Mouse (Mus musculus): ENCODE results near the gene Tbc1d22a. TPM values are rescaled to one million over a fixed set of nuclear protein-coding genes. Genes with fewer than 3 reads are reported as not detected.

Tbc1d22a gene
- polyA plus RNA-seq, 1 experiment from 2014 or later, result 13.2 TPM

DNA sequence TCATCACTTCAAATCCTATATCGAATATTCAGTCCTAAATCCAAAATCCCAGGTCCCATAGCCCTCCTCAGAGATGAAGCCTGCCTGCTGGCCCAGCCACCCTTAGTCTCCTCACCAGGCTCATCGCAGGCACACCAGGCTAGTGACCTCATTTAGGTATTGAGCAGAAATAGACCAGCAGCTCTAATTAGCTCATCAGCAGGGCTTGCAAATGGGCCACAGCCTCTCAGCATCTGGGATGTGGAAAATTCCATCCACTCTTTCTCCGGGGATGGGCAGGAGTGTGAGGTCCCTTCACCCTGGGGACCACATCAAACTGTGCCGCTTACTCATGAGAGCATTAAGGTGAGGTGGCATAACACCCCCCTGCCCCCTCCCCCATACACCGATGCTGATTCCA, 15.2 kb upstream of the Tbc1d22a start:
- Histone ChIP-seq H3K4me1 (ENCODE audit: control insufficient read depth, insufficient read depth, low read depth, low read length) (0 out of 2 replicates have a peak, but pooled peaks cover 3% of the 10 kb centered on the region), H3K9ac (ENCODE audit: low read depth, low read length) (no peak overlapping the region), H3K9me3 (ENCODE audit: control insufficient read depth, low read length) (no peaks in the 10 kb centered on the region), H3K4me2 (ENCODE audit: low read length) (no peak overlapping the region), H3K4me3 (ENCODE audit: low read length) (no peak overlapping the region), H3K27me3 (replicated peaks; ENCODE audit: control insufficient read depth, insufficient read depth, low read length) (no peaks in the 10 kb centered on the region), H3K36me3 (ENCODE audit: control insufficient read depth, insufficient read depth, low read length) (no peaks in the 10 kb centered on the region), H3K27ac (ENCODE audit: low read depth, low read length) (no peak overlapping the region)
- ATAC-seq, result no peak
- WGBS, result 81% methylated on average over 5 of the region's 5 CpGs

- H3K4me1 ChIP-seq (ENCODE audit: control insufficient read depth, insufficient read depth, low read depth, low read length), result 0 out of 2 replicates have a peak, but pooled peaks cover 3% of the 10 kb centered on the region
- no peak overlapping the region for H3K4me3 ChIP-seq (ENCODE audit: low read length)
- no peak overlapping the region for H3K4me2 ChIP-seq (ENCODE audit: low read length)
- no peaks in the 10 kb centered on the region for H3K9me3 ChIP-seq (ENCODE audit: control insufficient read depth, low read length)
- 78% methylated on average over 4 of the region's 4 CpGs for WGBS
- no peaks in the 10 kb centered on the region for H3K27me3 ChIP-seq (replicated peaks; ENCODE audit: control insufficient read depth, insufficient read depth, low read length)
- H3K36me3 ChIP-seq (ENCODE audit: control insufficient read depth, insufficient read depth, low read length), result no peaks in the 10 kb centered on the region
- no peak for ATAC-seq
- no peak overlapping the region for H3K9ac ChIP-seq (ENCODE audit: low read depth, low read length)
- H3K27ac ChIP-seq (ENCODE audit: low read depth, low read length), result no peak overlapping the region
Observed at GRCm38 (mm10) chr15:86199482-86199881, 14.8 kb upstream of the Tbc1d22a start.

- Histone ChIP-seq H3K4me3 (ENCODE audit: low read length) (no peak overlapping the region), H3K36me3 (ENCODE audit: control insufficient read depth, insufficient read depth, low read length) (no peaks in the 10 kb centered on the region), H3K4me1 (ENCODE audit: control insufficient read depth, insufficient read depth, low read depth, low read length) (0 out of 2 replicates have a peak, but pooled peaks cover 3% of the 10 kb centered on the region), H3K9ac (ENCODE audit: low read depth, low read length) (no peak overlapping the region), H3K4me2 (ENCODE audit: low read length) (no peak overlapping the region), H3K27me3 (replicated peaks; ENCODE audit: control insufficient read depth, insufficient read depth, low read length) (no peaks in the 10 kb centered on the region), H3K9me3 (ENCODE audit: control insufficient read depth, low read length) (no peaks in the 10 kb centered on the region), H3K27ac (ENCODE audit: low read depth, low read length) (no peak overlapping the region)
- no peak for ATAC-seq
- 47% methylated on average over 4 of the region's 4 CpGs for WGBS
Observed at GRCm38 (mm10) chr15:86200169-86200568, 14.1 kb upstream of the Tbc1d22a start.

- no peaks in the 10 kb centered on the region for H3K27me3 ChIP-seq (replicated peaks; ENCODE audit: control insufficient read depth, insufficient read depth, low read length)
- no peak overlapping the region for H3K4me3 ChIP-seq (ENCODE audit: low read length)
- H3K9me3 ChIP-seq (ENCODE audit: control insufficient read depth, low read length), result no peaks in the 10 kb centered on the region
- no peak; the same call in 1 of the 2 replicates for ATAC-seq
- no peaks in the 10 kb centered on the region for H3K36me3 ChIP-seq (ENCODE audit: control insufficient read depth, insufficient read depth, low read length)
- no peak overlapping the region for H3K9ac ChIP-seq (ENCODE audit: low read depth, low read length)
- no peak overlapping the region for H3K4me2 ChIP-seq (ENCODE audit: low read length)
- WGBS, result 24% methylated on average over 4 of the region's 4 CpGs
- 0 out of 2 replicates have a peak, but pooled peaks cover 3% of the 10 kb centered on the region for H3K4me1 ChIP-seq (ENCODE audit: control insufficient read depth, insufficient read depth, low read depth, low read length)
- H3K27ac ChIP-seq (ENCODE audit: low read depth, low read length), result no peak overlapping the region
Observed at GRCm38 (mm10) chr15:86201095-86201494, 13.2 kb upstream of the Tbc1d22a start.

DNA sequence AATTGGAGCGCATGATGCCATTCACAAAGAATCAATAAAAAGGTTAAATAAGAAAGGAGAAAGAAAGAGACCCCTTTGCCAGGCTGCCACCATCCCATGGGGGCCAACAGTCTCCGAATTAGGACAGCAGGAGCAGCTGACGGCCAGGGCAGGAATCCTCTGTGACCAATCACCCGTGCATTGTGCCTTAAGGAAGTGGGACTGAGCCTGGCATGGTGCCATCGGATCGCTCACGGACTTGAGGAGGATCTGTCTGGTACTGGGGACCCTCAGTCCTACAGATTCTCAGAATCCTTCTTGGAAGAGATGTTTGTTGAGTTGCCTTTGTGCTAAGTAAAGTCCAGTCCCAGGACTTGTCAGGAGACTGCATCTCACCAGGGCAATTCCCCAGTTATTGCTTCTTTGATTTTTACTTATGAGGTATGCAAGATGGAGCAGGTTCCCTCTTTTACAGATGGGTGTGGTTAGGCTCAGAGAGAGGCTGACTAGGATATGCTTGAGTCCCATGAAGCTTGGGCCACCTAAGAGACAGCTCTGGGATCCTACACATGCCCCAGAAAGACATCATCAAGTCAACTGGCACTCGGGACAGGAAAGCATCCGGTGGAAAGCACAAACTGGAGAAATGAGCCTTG, 12.4 kb upstream of the Tbc1d22a start:
- no peak for ATAC-seq
- no peaks in the 10 kb centered on the region for H3K27me3 ChIP-seq (replicated peaks; ENCODE audit: control insufficient read depth, insufficient read depth, low read length)
- 44% methylated on average over 9 of the region's 9 CpGs for WGBS
- H3K4me2 ChIP-seq (ENCODE audit: low read length), result no peak overlapping the region
- H3K36me3 ChIP-seq (ENCODE audit: control insufficient read depth, insufficient read depth, low read length), result no peaks in the 10 kb centered on the region
- no peak overlapping the region for H3K4me3 ChIP-seq (ENCODE audit: low read length)
- H3K9me3 ChIP-seq (ENCODE audit: control insufficient read depth, low read length), result no peaks in the 10 kb centered on the region
- H3K9ac ChIP-seq (ENCODE audit: low read depth, low read length), result no peak overlapping the region
- H3K4me1 ChIP-seq (ENCODE audit: control insufficient read depth, insufficient read depth, low read depth, low read length), result 0 out of 2 replicates have a peak, but pooled peaks cover 3% of the 10 kb centered on the region
- no peak overlapping the region for H3K27ac ChIP-seq (ENCODE audit: low read depth, low read length)

- Histone ChIP-seq H3K4me2 (ENCODE audit: low read length) (no peak overlapping the region), H3K4me1 (ENCODE audit: control insufficient read depth, insufficient read depth, low read depth, low read length) (0 out of 2 replicates have a peak, but pooled peaks cover 3% of the 10 kb centered on the region), H3K9me3 (ENCODE audit: control insufficient read depth, low read length) (no peaks in the 10 kb centered on the region), H3K4me3 (ENCODE audit: low read length) (no peak overlapping the region), H3K9ac (ENCODE audit: low read depth, low read length) (no peak overlapping the region), H3K36me3 (ENCODE audit: control insufficient read depth, insufficient read depth, low read length) (no peaks in the 10 kb centered on the region), H3K27ac (ENCODE audit: low read depth, low read length) (no peak overlapping the region), H3K27me3 (replicated peaks; ENCODE audit: control insufficient read depth, insufficient read depth, low read length) (no peaks in the 10 kb centered on the region)
- WGBS, result 62% methylated on average over 6 of the region's 6 CpGs
- ATAC-seq, result no peak
Observed at GRCm38 (mm10) chr15:86202640-86203039, 11.6 kb upstream of the Tbc1d22a start.

GRCm38 (mm10) chr15:86203292-86203793, 10.9 kb upstream of the Tbc1d22a start:
- ATAC-seq, result no peak

DNA sequence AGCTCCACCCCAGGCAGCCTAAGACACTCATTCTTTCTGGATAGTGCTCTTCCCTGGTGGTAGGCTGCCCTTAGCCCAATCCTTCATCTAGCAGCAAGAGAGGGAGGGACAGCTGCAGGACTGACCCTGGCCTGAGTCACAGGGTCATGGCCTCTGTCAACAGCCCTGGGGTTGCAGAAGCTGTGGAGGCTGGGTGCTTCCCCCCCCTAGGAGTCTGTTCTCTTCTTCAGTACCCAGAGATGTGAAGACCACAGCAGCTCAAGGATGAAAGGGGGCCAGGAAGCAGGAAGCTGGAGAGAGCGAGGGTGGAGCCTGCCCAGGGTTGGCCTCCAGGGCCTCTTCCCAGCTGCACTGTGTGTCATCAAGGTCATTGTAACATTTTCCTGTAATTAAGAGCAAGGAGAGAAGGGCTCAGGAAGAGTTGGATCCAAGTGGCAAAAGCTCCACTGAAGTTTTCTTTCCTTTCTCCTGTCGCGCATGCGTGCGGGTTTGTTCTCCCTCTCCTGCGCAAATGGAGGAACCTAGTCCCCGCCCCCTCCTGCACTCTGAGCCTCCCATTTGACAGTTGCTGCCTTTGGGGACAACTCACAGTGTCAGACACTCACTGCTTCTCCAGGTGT, 10.2 kb upstream of the Tbc1d22a start:
- Histone ChIP-seq H3K36me3 (ENCODE audit: control insufficient read depth, insufficient read depth, low read length) (no peaks in the 10 kb centered on the region), H3K27ac (ENCODE audit: low read depth, low read length) (no peak overlapping the region), H3K4me1 (ENCODE audit: control insufficient read depth, insufficient read depth, low read depth, low read length) (0 out of 2 replicates have a peak, but pooled peaks cover 3% of the 10 kb centered on the region), H3K9me3 (ENCODE audit: control insufficient read depth, low read length) (no peaks in the 10 kb centered on the region), H3K27me3 (replicated peaks; ENCODE audit: control insufficient read depth, insufficient read depth, low read length) (no peaks in the 10 kb centered on the region), H3K4me3 (ENCODE audit: low read length) (no peak overlapping the region), H3K4me2 (ENCODE audit: low read length) (no peak overlapping the region), H3K9ac (ENCODE audit: low read depth, low read length) (no peak overlapping the region)
- WGBS, result 41% methylated on average over 7 of the region's 7 CpGs
- no peak for ATAC-seq

More at GRCm38 (mm10) chr15:86203292-86203793, 10.9 kb upstream of the Tbc1d22a start:
- no peaks in the 10 kb centered on the region for H3K36me3 ChIP-seq (ENCODE audit: control insufficient read depth, insufficient read depth, low read length)
- no peak overlapping the region for H3K4me3 ChIP-seq (ENCODE audit: low read length)
- H3K9me3 ChIP-seq (ENCODE audit: control insufficient read depth, low read length), result no peaks in the 10 kb centered on the region
- no peaks in the 10 kb centered on the region for H3K27me3 ChIP-seq (replicated peaks; ENCODE audit: control insufficient read depth, insufficient read depth, low read length)
- no peak overlapping the region for H3K4me2 ChIP-seq (ENCODE audit: low read length)
- no peak overlapping the region for H3K9ac ChIP-seq (ENCODE audit: low read depth, low read length)
- H3K4me1 ChIP-seq (ENCODE audit: control insufficient read depth, insufficient read depth, low read depth, low read length), result 0 out of 2 replicates have a peak, but pooled peaks cover 3% of the 10 kb centered on the region
- no peak overlapping the region for H3K27ac ChIP-seq (ENCODE audit: low read depth, low read length)
- WGBS, result 90% methylated on average over 7 of the region's 7 CpGs

- Histone ChIP-seq H3K9me3 (ENCODE audit: control insufficient read depth, low read length) (no peaks in the 10 kb centered on the region), H3K4me1 (ENCODE audit: control insufficient read depth, insufficient read depth, low read depth, low read length) (0 out of 2 replicates have a peak, but pooled peaks cover 3% of the 10 kb centered on the region), H3K27me3 (replicated peaks; ENCODE audit: control insufficient read depth, insufficient read depth, low read length) (no peaks in the 10 kb centered on the region), H3K27ac (ENCODE audit: low read depth, low read length) (no peak overlapping the region), H3K36me3 (ENCODE audit: control insufficient read depth, insufficient read depth, low read length) (no peaks in the 10 kb centered on the region), H3K4me3 (ENCODE audit: low read length) (no peak overlapping the region), H3K4me2 (ENCODE audit: low read length) (no peak overlapping the region), H3K9ac (ENCODE audit: low read depth, low read length) (no peak overlapping the region)
- WGBS, result 63% methylated on average over 2 of the region's 2 CpGs
- no peak for ATAC-seq
Observed at GRCm38 (mm10) chr15:86205300-86205699, 9.0 kb upstream of the Tbc1d22a start.
